Comparison of ENCODE assay signal across 7 mouse cellular contexts in genomic region chr7:42505186-42505585, GRCm38 (mm10). TPM values are rescaled to one million over a fixed set of nuclear protein-coding genes. Genes with fewer than 3 reads are reported as not detected.
DNase-seq lines count a peak whose midpoint lies in the region; ATAC-seq and TF ChIP-seq lines count a peak whose summit lies in the region.

No protein-coding gene starts in this region.

- no peaks in the 10 kb centered on the region for H3K27me3 ChIP-seq in limb, embryonic 14.5 days (ENCODE audit: control insufficient read depth, insufficient read depth, low read length)
- no peaks in the 10 kb centered on the region for H3K27me3 ChIP-seq in neural tube, embryonic 13.5 days

- peaks cover 6% of the 10 kb centered on the region for H3K36me3 ChIP-seq in limb, embryonic 14.5 days (ENCODE audit: control insufficient read depth, insufficient read depth, low read length)
- H3K36me3 ChIP-seq in neural tube, embryonic 13.5 days = peaks cover 13% of the 10 kb centered on the region

- peak overlapping the region; percentile 80 for H3K9ac ChIP-seq in limb, embryonic 14.5 days (ENCODE audit: low read depth, low read length, severe bottlenecking)
- peak overlapping the region; percentile 77 for H3K9ac ChIP-seq in neural tube, embryonic 13.5 days

- no peak for DNase-seq in lung, adult 2 months
- DNase-seq in lung, postnatal 4 days = no peak
- peak; percentile 42 for DNase-seq in brain, adult 2 months (ENCODE audit: low read depth, low spot score)
- peak; percentile 4 for DNase-seq in fibroblast of lung, adult 2 months (ENCODE audit: low read depth)
- peak; percentile 21 for DNase-seq in limb, embryonic 14.5 days (ENCODE audit: low spot score)
- no peak for DNase-seq in cerebellum, adult 9-11 months

- 0 out of 2 replicates have a peak, but pooled peaks cover 4% of the 10 kb centered on the region for H3K9me3 ChIP-seq in limb, embryonic 14.5 days (ENCODE audit: control insufficient read depth, low read length)
- H3K9me3 ChIP-seq in neural tube, embryonic 13.5 days = no peaks in the 10 kb centered on the region

- peak overlapping the region; percentile 59 for H3K4me2 ChIP-seq in limb, embryonic 14.5 days (replicated peaks; ENCODE audit: low read depth, low read length, severe bottlenecking)
- H3K4me2 ChIP-seq in neural tube, embryonic 13.5 days = peak overlapping the region; percentile 74

- H3K4me3 ChIP-seq in lung, adult 2 months (replicated peaks; ENCODE audit: extremely low read depth, low read depth, low read length) = peak overlapping the region; percentile 77
- H3K4me3 ChIP-seq in limb, embryonic 14.5 days (replicated peaks; ENCODE audit: low read length) = peak overlapping the region; percentile 59
- H3K4me3 ChIP-seq in neural tube, embryonic 13.5 days = peak overlapping the region; percentile 63

- peak; percentile 58; the same call in 1 of the 2 replicates for ATAC-seq in limb, embryonic 14.5 days (ENCODE audit: low FRiP score, low read depth)
- ATAC-seq in neural tube, embryonic 13.5 days (ENCODE audit: low read depth) = peak; percentile 78

- no peaks in the 10 kb centered on the region for H3K4me1 ChIP-seq in lung, adult 2 months (ENCODE audit: control insufficient read depth, insufficient read depth, low read length)
- no peaks in the 10 kb centered on the region for H3K4me1 ChIP-seq in limb, embryonic 14.5 days (ENCODE audit: control insufficient read depth, insufficient read depth, low read length)
- peaks cover 16% of the 10 kb centered on the region for H3K4me1 ChIP-seq in neural tube, embryonic 13.5 days (replicated peaks)

- no peak for TF ChIP-seq POLR2A in lung, adult 2 months (IDR thresholded peaks at IDR 0.05; ENCODE audit: borderline replicate concordance, extremely low read depth, low read depth, low read length)
- TF ChIP-seq POLR2A in limb, embryonic 14.5 days (IDR thresholded peaks at IDR 0.05; ENCODE audit: borderline replicate concordance, extremely low read depth, insufficient read depth, insufficient read length) = 0 out of 2 replicates have a peak, but pooled peaks have one; percentile 34

- peak overlapping the region; percentile 67 for H3K27ac ChIP-seq in limb, embryonic 14.5 days (replicated peaks; ENCODE audit: low read depth, low read length)
- peak overlapping the region; percentile 52 for H3K27ac ChIP-seq in neural tube, embryonic 13.5 days (replicated peaks)

- WGBS in lung, adult 2 months = 1% methylated on average over 20 of the region's 20 CpGs
- WGBS in limb, embryonic 14.5 days = 1% methylated on average over 20 of the region's 20 CpGs
- 1% methylated on average over 20 of the region's 20 CpGs for WGBS in neural tube, embryonic 13.5 days

- no peak for TF ChIP-seq CTCF in lung, adult 2 months (IDR thresholded peaks at IDR 0.05; ENCODE audit: insufficient read depth, low read length)

RNA-seq across cellular contexts. Expression of gene Zfp141, which starts 0.4 kb away (rescaled TPM):
- polyA plus RNA-seq in lung, adult 2 months (2012; rRNA removed) = 4.2 and 4.9 TPM in 2 replicates
- 12.3 and 13.3 TPM in 2 replicates for polyA plus RNA-seq in limb, embryonic 14.5 days (2012; rRNA removed)
- polyA plus RNA-seq in limb, embryonic 14.5 days (2014; fragmentation: Nextera tagmentation; extraction: Ambion mirVana) = 8.9 and 11.1 TPM in 2 replicates
- 14.2 and 14.5 TPM in 2 replicates for polyA plus RNA-seq in neural tube, embryonic 13.5 days (2015; fragmentation: Nextera tagmentation; extraction: Ambion mirVana)

RNA-seq across cellular contexts. Expression of gene 4933421I07Rik, which starts 57.3 kb away (rescaled TPM):
- not detected in 2 replicates for polyA plus RNA-seq in lung, adult 2 months (2012; rRNA removed)
- polyA plus RNA-seq in limb, embryonic 14.5 days (2012; rRNA removed) = not detected in 2 replicates
- not detected in 2 replicates for polyA plus RNA-seq in limb, embryonic 14.5 days (2014; fragmentation: Nextera tagmentation; extraction: Ambion mirVana)
- not detected in 2 replicates for polyA plus RNA-seq in neural tube, embryonic 13.5 days (2015; fragmentation: Nextera tagmentation; extraction: Ambion mirVana)

Comparison
In these comparisons a context has a peak if more than half of its experiments do, and no peak if none do; other contexts are left out.
1. DNase-seq: peak in brain, adult 2 months (single experiment), fibroblast of lung, adult 2 months (single experiment) and limb, embryonic 14.5 days (single experiment); none in lung, adult 2 months (single experiment), lung, postnatal 4 days (0 of 2) and cerebellum, adult 9-11 months (single experiment).
2. Peak in every context shown above with its lines, with median percentiles within 50 percentile points of each other: H3K4me3 ChIP-seq.